11 mouse cellular contexts compared by ENCODE assay signal in genomic region chr8:106527241-106528036, GRCm38 (mm10). TPM values are rescaled to one million over a fixed set of nuclear protein-coding genes. Genes with fewer than 3 reads are reported as not detected.
DNase-seq lines count a peak whose midpoint lies in the region; ATAC-seq and TF ChIP-seq lines count a peak whose summit lies in the region.
"Had no signal": no experiment of that assay in that cellular context is flagged by ENCODE, and none has a peak within 500 bp of the region (broad histone marks: within the 10 kb centered on the region; RNA-seq: fewer than 3 reads in every experiment).

No protein-coding gene starts in this region.

- DNase-seq in hindbrain, postnatal 0 days (ENCODE audit: low spot score): no peak
- DNase-seq in B cell, adult 2 months: peak; percentile 23 to 33
- DNase-seq in R1 (ENCODE audit: low read depth, low spot score): peak; percentile 88
- DNase-seq in heart, postnatal 10 days: peak; percentile 41 to 47
- no peak for DNase-seq in frontal cortex, postnatal 10 days (ENCODE audit: low spot score in 2 of 2)
- DNase-seq in right cerebral cortex, postnatal 4 days: no peak
- DNase-seq in ovary, postnatal 10 days (ENCODE audit: low spot score): no peak

- intact Hi-C loops in heart, postnatal 10 days (cut with DNase I): no loop called here

- 87% methylated on average over 9 of the region's 9 CpGs for WGBS in hindbrain, postnatal 0 days
- 86% methylated on average over 9 of the region's 9 CpGs for WGBS in hindbrain, embryonic 16.5 days

- no peaks in the 10 kb centered on the region for H3K4me1 ChIP-seq in hindbrain, postnatal 0 days (ENCODE audit: insufficient read depth, low read length)
- no peaks in the 10 kb centered on the region for H3K4me1 ChIP-seq in hindbrain, embryonic 16.5 days (ENCODE audit: control insufficient read depth, insufficient read depth, low read depth, low read length)
- H3K4me1 ChIP-seq: embryonic facial prominence, embryonic 12.5 days had no signal

- H3K27ac ChIP-seq in hindbrain, postnatal 0 days: no peak overlapping the region
- H3K27ac ChIP-seq in hindbrain, embryonic 16.5 days (ENCODE audit: low read depth, low read length): no peak overlapping the region
- H3K27ac ChIP-seq: embryonic facial prominence, embryonic 12.5 days; hindbrain, embryonic 14.5 days had no signal

- no peak overlapping the region for H3K4me3 ChIP-seq in hindbrain, postnatal 0 days (ENCODE audit: low read length)
- H3K4me3 ChIP-seq in hindbrain, embryonic 16.5 days (ENCODE audit: low read length): no peak overlapping the region
- H3K4me3 ChIP-seq: embryonic facial prominence, embryonic 12.5 days had no signal

- no peak overlapping the region for H3K9ac ChIP-seq in hindbrain, postnatal 0 days (replicated peaks; ENCODE audit: low read length)
- no peak overlapping the region for H3K9ac ChIP-seq in hindbrain, embryonic 16.5 days (ENCODE audit: low read depth, low read length)
- H3K9ac ChIP-seq: embryonic facial prominence, embryonic 12.5 days; hindbrain, embryonic 14.5 days had no signal

- H3K36me3 ChIP-seq in hindbrain, postnatal 0 days (ENCODE audit: insufficient read depth, low read length): no peaks in the 10 kb centered on the region
- no peaks in the 10 kb centered on the region for H3K36me3 ChIP-seq in hindbrain, embryonic 16.5 days (ENCODE audit: control insufficient read depth, insufficient read depth, low read length)
- H3K36me3 ChIP-seq: embryonic facial prominence, embryonic 12.5 days had no signal

- no peaks in the 10 kb centered on the region for H3K27me3 ChIP-seq in hindbrain, postnatal 0 days (ENCODE audit: insufficient read depth, low read length)
- no peaks in the 10 kb centered on the region for H3K27me3 ChIP-seq in hindbrain, embryonic 16.5 days (replicated peaks; ENCODE audit: control insufficient read depth, insufficient read depth, low read length)
- H3K27me3 ChIP-seq: embryonic facial prominence, embryonic 12.5 days had no signal

- no peak overlapping the region for H3K4me2 ChIP-seq in hindbrain, postnatal 0 days (ENCODE audit: low read depth, low read length)
- no peak overlapping the region for H3K4me2 ChIP-seq in hindbrain, embryonic 16.5 days (ENCODE audit: low read length)
- H3K4me2 ChIP-seq: embryonic facial prominence, embryonic 12.5 days; hindbrain, embryonic 14.5 days had no signal

- ATAC-seq in hindbrain, postnatal 0 days: no peak
- no peak for ATAC-seq in hindbrain, embryonic 16.5 days

- TF ChIP-seq CTCF in hindbrain, postnatal 0 days (IDR thresholded peaks at IDR 0.05; ENCODE audit: low read depth): peak; percentile 64

- no peaks in the 10 kb centered on the region for H3K9me3 ChIP-seq in hindbrain, postnatal 0 days (ENCODE audit: low read length)
- no peaks in the 10 kb centered on the region for H3K9me3 ChIP-seq in hindbrain, embryonic 16.5 days (ENCODE audit: control insufficient read depth, low read length)
- H3K9me3 ChIP-seq: embryonic facial prominence, embryonic 12.5 days had no signal

RNA-seq across cellular contexts. Expression of gene Cdh3, which starts 16.7 kb away (rescaled TPM):
- 6.7 and 7.0 TPM in 2 replicates for total RNA-seq in hindbrain, postnatal 0 days (2014; rRNA removed)
- 3.6 and 4.9 TPM in 2 replicates for polyA plus RNA-seq in hindbrain, postnatal 0 days (2015; fragmentation: Nextera tagmentation; extraction: Ambion mirVana)
- polyA plus RNA-seq in hindbrain, embryonic 16.5 days (2015; fragmentation: Nextera tagmentation; extraction: Ambion mirVana): 4.7 and 5.3 TPM in 2 replicates
- 1 to 10 TPM; 2.8 to 3.3 TPM for total RNA-seq in heart, postnatal 10 days (2021)

RNA-seq across cellular contexts. Expression of gene 6030452D12Rik, which starts 27.1 kb away (rescaled TPM):
- total RNA-seq in hindbrain, postnatal 0 days (2014; rRNA removed): not detected in 2 replicates
- not detected in 2 replicates for polyA plus RNA-seq in hindbrain, postnatal 0 days (2015; fragmentation: Nextera tagmentation; extraction: Ambion mirVana)
- not detected in 2 replicates for polyA plus RNA-seq in hindbrain, embryonic 16.5 days (2015; fragmentation: Nextera tagmentation; extraction: Ambion mirVana)
- total RNA-seq in heart, postnatal 10 days (2021): not detected
- polyA plus RNA-seq: embryonic facial prominence, embryonic 12.5 days; hindbrain, embryonic 14.5 days; limb, embryonic 14.5 days had no signal

RNA-seq across cellular contexts. Expression of gene Gm10073, which starts 45.8 kb away (rescaled TPM):
- 59.5 and 82.5 TPM in 2 replicates for total RNA-seq in hindbrain, postnatal 0 days (2014; rRNA removed)
- 4.2 and 6.1 TPM in 2 replicates for polyA plus RNA-seq in hindbrain, postnatal 0 days (2015; fragmentation: Nextera tagmentation; extraction: Ambion mirVana)
- polyA plus RNA-seq in hindbrain, embryonic 16.5 days (2015; fragmentation: Nextera tagmentation; extraction: Ambion mirVana): 7.4 and 12.5 TPM in 2 replicates
- 100 to 1,000 TPM; 112 to 113 TPM for total RNA-seq in heart, postnatal 10 days (2021)

Comparison
In these comparisons a context has a peak if more than half of its experiments do, and no peak if none do; other contexts are left out.
1. DNase-seq: peak in B cell, adult 2 months (2 of 2), R1 (single experiment) and heart, postnatal 10 days (2 of 2); none in hindbrain, postnatal 0 days (single experiment), frontal cortex, postnatal 10 days (0 of 2), right cerebral cortex, postnatal 4 days (single experiment) and ovary, postnatal 10 days (single experiment).